Mouse (Mus musculus) stomach, embryonic 16.5 days (tissue): ENCODE data around the gene Gm5431. TPM values are rescaled to one million over a fixed set of nuclear protein-coding genes. Genes with fewer than 3 reads are reported as not detected.

ENCODE experiments used
- ATAC-seq: fragments of 200-750 bp; cut with Nextera tagmentation; 2 replicates; pipeline ENCODE4 v1.8.0; 2017; ENCODE audit warnings: moderate number of reproducible peaks, moderate TSS enrichment; ENCODE audit not compliant: insufficient read depth, low FRiP score
- H3K27ac ChIP-seq: fragments of 300-500 bp; sonication (generic); 2 replicates; pipeline ENCODE4 v1.5.1; 2014; ENCODE audit warnings: low read length
- H3K27me3 ChIP-seq: fragments of 300-500 bp; sonication (generic); 2 replicates; pipeline ENCODE4 v1.6.1; 2014; ENCODE audit warnings: low read length, control low read depth, mixed read lengths; ENCODE audit not compliant: control insufficient read depth, insufficient read depth
- H3K36me3 ChIP-seq: fragments of 300-500 bp; sonication (generic); 2 replicates; pipeline ENCODE4 v1.6.1; 2014; ENCODE audit warnings: low read length; ENCODE audit not compliant: control insufficient read depth, insufficient read depth
- H3K4me1 ChIP-seq: fragments of 300-500 bp; sonication (generic); 2 replicates; pipeline ENCODE4 v1.6.1; 2014; ENCODE audit warnings: low read length, control low read depth, mixed read lengths; ENCODE audit not compliant: control insufficient read depth, insufficient read depth
- H3K4me2 ChIP-seq: fragments of 300-500 bp; sonication (generic); 2 replicates; pipeline ENCODE4 v1.6.1; 2014; ENCODE audit warnings: low read depth, low read length, mixed read lengths
- H3K4me3 ChIP-seq: fragments of 300-500 bp; sonication (generic); replicated peaks from 2 replicates; pipeline ENCODE4 v1.5.1; 2014; ENCODE audit warnings: mild to moderate bottlenecking, low read length
- H3K9ac ChIP-seq: fragments of 300-500 bp; sonication (generic); 2 replicates; pipeline ENCODE4 v1.6.1; 2014; ENCODE audit warnings: low read length
- H3K9me3 ChIP-seq: fragments of 300-500 bp; sonication (generic); replicated peaks from 2 replicates; pipeline ENCODE4 v1.6.1; 2016; ENCODE audit warnings: low read length, control low read depth; ENCODE audit not compliant: control insufficient read depth
- WGBS: fragments of 180-500 bp; shearing (Covaris S2); extraction: QIAGEN DNeasy Blood & Tissue Kit; methylation state at CpG from one replicate; pipeline ENCODE4 v1.1.7; 2014; 5-methylcytosine and 5-hydroxymethylcytosine counted together
- polyA plus RNA-seq: library from polyadenylated mRNA; unstranded; fragments of >200 nt; fragmentation: Nextera tagmentation; extraction: Ambion mirVana; gene quantifications from 2 replicates; pipeline ENCODE4 v1.2.1, GENCODE M21; 2015

Gene Gm5431
- polyA plus RNA-seq, 1 experiment from 2014 or later = 0.36 TPM

DNA sequence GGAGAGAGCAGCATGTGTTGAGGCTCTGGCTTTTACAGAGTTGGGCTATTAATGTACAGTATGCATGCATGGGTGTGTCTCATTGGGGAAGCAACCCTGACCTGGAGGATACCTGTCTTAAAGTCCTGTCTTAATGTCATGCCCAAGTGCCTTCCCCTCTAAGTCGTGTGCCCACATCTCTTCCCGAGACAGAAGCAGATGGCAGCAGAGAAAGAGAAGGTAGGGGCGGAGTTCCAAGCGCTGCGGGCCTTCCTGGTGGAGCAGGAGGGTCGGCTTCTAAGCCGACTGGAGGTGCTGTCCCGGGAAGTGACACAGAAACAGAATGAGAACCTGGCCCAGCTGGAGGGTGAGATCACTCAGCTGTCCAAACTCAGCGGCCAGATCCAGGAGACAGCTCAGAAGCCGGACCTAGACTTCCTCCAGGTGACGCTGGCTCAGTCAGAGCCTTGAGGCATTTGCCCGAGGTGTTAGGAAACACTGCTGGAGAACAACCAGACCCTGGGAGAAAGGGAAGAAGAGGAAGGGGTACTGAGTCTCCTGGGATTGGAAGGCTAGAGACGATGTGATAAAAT is 56.7 kb downstream of the Gm5431 start:
- Histone ChIP-seq H3K9ac (peak overlapping the region; percentile 5; the same call in 1 of the 2 replicates), H3K27ac (no peak overlapping the region), H3K4me1 (no peaks in the 10 kb centered on the region), H3K4me3 (no peak overlapping the region), H3K36me3 (no peaks in the 10 kb centered on the region), H3K9me3 (no peaks in the 10 kb centered on the region), H3K4me2 (no peak overlapping the region), H3K27me3 (no peaks in the 10 kb centered on the region)
- WGBS = 26% methylated on average over 13 of the region's 13 CpGs
- no peak for ATAC-seq

DNA sequence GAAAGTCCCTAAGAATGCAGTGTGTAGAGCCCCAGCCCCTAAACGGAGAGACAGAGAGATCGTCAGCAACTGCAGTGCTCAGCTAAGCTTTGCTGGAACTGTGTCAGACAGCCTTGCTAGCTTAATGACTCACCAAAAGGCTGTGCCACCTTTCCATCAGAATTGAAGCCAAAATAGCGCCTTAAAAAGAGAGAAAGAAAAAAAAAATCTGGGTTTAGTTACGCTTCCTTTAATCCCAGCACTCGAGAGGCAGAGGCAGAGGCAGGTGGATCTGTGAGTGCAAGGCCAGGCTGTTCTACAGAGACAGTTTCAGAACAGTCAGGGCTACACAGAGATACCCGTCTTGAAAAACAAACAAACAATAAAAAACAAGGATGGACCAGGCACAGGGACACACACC is 57.7 kb downstream of the Gm5431 start:
- ATAC-seq = no peak
- WGBS = 47% methylated on average over 6 of the region's 6 CpGs
- no peaks in the 10 kb centered on the region for H3K4me1 ChIP-seq

DNA sequence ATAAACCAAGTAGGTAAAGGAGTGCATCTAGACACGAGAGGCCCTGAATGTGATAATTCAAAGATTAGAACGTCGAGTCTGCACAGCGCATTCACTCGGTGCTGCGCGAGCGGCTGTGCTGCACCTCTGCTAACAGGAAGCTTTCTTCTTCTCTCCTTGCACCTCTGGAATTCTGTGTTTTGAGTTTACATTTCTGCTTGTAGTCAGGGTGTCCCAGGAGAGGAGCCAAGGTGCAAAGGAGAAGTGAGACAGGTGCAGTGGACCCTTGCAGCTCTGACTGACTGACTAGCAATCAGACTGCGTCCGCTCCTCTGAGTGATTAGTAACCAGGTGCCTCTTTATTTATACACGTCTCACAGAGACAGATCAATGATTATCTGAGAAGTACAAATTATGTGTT is 58.8 kb downstream of the Gm5431 start:
- Histone ChIP-seq H3K4me1 (no peaks in the 10 kb centered on the region; the same call in 1 of the 2 replicates), H3K27me3 (no peaks in the 10 kb centered on the region), H3K4me3 (no peak overlapping the region), H3K9me3 (no peaks in the 10 kb centered on the region), H3K27ac (no peak overlapping the region), H3K9ac (no peak overlapping the region), H3K36me3 (no peaks in the 10 kb centered on the region), H3K4me2 (no peak overlapping the region)
- 62% methylated on average over 11 of the region's 11 CpGs for WGBS
- no peak for ATAC-seq

More for the DNA sequence above, 57.7 kb downstream of the Gm5431 start:
- H3K4me2 ChIP-seq = no peak overlapping the region
- H3K9me3 ChIP-seq = no peaks in the 10 kb centered on the region
- no peak overlapping the region for H3K4me3 ChIP-seq
- no peak overlapping the region for H3K27ac ChIP-seq
- no peaks in the 10 kb centered on the region for H3K36me3 ChIP-seq
- no peak overlapping the region for H3K9ac ChIP-seq
- no peaks in the 10 kb centered on the region for H3K27me3 ChIP-seq

DNA sequence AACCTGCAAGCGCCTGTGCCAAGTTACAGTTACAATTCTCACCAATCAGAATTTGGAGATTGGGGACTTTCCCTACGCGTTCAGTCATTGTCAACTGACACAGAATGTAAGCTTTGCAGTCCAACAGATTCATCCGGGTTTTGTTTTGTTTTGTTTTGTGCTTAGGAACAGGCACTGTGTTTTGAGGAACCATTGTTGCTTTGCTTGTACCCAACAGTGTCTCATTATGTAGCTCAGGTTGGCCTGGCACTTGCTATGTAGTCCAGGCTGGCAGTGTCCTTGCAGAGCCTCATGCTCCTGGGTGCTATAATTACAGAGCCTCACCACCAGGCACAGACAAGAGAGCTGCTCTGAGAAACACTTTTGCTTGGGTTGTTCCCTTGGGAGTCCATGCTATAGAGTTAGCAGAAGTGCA is 59.6 kb downstream of the Gm5431 start:
- Histone ChIP-seq H3K36me3 (no peaks in the 10 kb centered on the region), H3K9me3 (no peaks in the 10 kb centered on the region), H3K9ac (no peak overlapping the region), H3K4me3 (no peak overlapping the region), H3K27me3 (no peaks in the 10 kb centered on the region), H3K27ac (no peak overlapping the region), H3K4me2 (no peak overlapping the region), H3K4me1 (no peaks in the 10 kb centered on the region; the same call in 1 of the 2 replicates)
- no peak for ATAC-seq
- 77% methylated on average over 4 of the region's 4 CpGs for WGBS

DNA sequence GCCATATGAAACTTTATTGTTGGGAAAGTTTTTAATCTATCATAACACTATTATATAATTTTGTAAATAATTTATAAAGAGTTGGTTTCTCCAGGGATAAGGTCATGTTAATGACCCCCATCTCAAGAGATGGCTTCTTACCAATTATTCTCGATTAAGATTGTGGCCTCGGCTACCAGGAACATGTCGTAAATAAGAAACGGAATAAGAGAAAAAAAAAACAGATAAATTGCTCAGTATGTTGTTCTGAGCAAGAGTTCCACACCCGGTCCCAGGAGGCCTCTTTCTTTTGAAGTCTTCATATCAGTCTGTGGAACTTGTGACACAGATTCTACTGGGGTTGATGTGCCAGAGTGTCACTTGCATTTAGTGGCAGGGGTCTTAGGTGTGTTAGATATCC is 60.8 kb downstream of the Gm5431 start:
- no peak overlapping the region for H3K4me2 ChIP-seq
- no peaks in the 10 kb centered on the region for H3K36me3 ChIP-seq
- no peak overlapping the region for H3K27ac ChIP-seq
- ATAC-seq = no peak
- H3K27me3 ChIP-seq = no peaks in the 10 kb centered on the region
- H3K9me3 ChIP-seq = no peaks in the 10 kb centered on the region
- H3K9ac ChIP-seq = no peak overlapping the region
- WGBS = 79% methylated on average over 5 of the region's 5 CpGs
- peaks cover 3% of the 10 kb centered on the region; the same call in 1 of the 2 replicates for H3K4me1 ChIP-seq
- H3K4me3 ChIP-seq = no peak overlapping the region

DNA sequence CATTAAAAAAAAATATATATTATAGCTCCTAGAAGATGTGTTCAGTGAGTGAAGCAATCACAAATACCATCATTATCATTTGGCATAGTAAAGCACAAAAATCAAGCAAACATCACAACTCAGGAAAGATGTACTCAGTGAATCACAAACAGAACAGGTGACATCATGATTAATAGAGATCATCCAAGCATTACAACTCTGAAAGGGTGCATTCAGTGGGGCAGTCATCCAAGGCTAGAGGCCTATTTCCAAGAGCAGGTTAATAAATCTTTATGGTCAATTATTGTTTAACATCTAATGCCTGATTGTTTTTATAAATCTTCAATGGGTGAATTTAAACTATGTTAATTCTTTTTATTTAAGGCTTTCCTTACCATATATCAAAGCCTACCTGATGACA is 61.2 kb downstream of the Gm5431 start:
- H3K4me1 ChIP-seq = peaks cover 3% of the 10 kb centered on the region; the same call in 1 of the 2 replicates
- H3K9me3 ChIP-seq = no peaks in the 10 kb centered on the region

DNA sequence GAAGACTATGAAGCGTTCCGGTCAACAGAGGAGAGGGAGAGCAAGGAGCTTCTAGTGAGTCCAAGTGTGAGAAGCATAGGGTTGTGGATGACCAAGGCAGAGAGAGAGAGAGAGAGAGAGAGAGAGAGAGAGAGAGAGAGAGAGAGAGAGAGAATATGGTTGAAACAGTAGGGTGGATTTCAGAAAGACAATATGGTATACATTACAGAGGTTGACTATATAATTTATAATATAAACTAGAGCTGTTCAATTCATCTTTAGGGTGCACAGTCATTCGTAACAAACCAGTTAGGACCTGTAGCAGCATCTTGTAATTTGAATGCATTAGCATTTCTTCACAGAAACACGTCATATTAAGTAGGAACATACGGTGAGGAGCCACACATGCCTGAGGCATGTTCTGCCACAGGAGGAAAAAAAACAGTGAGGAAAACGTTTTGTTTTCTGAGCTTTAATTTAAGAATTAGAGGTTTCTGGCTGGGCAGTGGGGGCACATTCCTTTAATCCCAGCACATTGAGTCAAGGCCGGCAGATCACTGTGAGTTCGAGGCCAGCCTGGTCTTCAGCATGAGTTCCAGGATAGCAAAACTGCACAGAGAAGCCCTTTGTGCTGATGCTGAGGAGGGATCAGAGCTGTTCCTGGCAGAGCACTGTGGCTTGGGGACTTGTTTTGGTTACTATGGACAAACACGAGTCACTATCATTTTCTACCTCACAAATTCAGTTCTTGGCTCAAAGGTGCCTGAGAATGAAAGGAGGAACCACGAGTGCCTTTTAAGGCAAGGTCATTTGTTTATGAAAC is 62.9 kb downstream of the Gm5431 start:
- Histone ChIP-seq H3K27me3 (no peaks in the 10 kb centered on the region), H3K36me3 (no peaks in the 10 kb centered on the region), H3K4me2 (peak overlapping the region; percentile 73), H3K9me3 (no peaks in the 10 kb centered on the region), H3K4me1 (peaks cover 3% of the 10 kb centered on the region; the same call in 1 of the 2 replicates), H3K4me3 (no peak overlapping the region), H3K27ac (no peak overlapping the region), H3K9ac (no peak overlapping the region)
- WGBS = 76% methylated on average over 10 of the region's 10 CpGs
- no peak for ATAC-seq

More for the DNA sequence above, 61.2 kb downstream of the Gm5431 start:
- no peak for ATAC-seq
- Histone ChIP-seq H3K36me3 (no peaks in the 10 kb centered on the region), H3K4me2 (no peak overlapping the region), H3K9ac (no peak overlapping the region), H3K27me3 (no peaks in the 10 kb centered on the region), H3K4me3 (no peak overlapping the region), H3K27ac (no peak overlapping the region)

DNA sequence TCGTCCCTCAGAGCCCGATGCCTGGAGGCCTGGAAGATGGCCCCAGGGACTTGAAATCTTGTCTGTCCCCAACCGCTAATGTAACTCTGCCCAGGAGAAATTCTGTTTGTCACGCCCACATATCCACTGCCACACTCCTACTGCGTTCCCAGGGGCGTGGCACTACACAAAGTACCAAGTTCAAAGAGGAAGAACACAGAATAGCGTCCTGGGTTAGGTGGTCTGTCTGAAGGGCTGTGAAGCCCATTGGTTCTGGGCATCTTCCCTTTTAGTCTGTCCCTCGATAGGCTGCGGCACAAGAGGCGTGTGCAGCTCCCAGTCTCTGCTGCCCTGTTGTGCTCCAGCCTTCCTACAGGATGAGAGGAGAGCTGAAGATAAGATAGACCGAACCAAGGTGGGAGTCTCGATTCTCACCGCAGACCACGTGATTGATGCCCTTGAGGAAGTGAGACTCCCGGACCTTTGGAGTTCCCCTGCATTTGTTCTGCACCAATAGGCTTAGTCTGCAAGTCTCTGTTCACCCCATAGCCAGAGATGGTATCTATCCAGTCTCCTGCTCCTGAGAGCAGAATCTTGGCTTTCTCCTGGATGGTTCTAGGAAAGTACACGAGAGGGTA is 63.7 kb downstream of the Gm5431 start:
- Histone ChIP-seq H3K4me1 (peaks cover 3% of the 10 kb centered on the region; the same call in 1 of the 2 replicates), H3K4me2 (peak overlapping the region; percentile 73), H3K9me3 (no peaks in the 10 kb centered on the region), H3K36me3 (no peaks in the 10 kb centered on the region), H3K27me3 (no peaks in the 10 kb centered on the region), H3K9ac (peak overlapping the region; percentile 83), H3K27ac (peak overlapping the region; percentile 63; the same call in 1 of the 2 replicates), H3K4me3 (peak overlapping the region; percentile 68)
- WGBS = 2% methylated on average over 16 of the region's 16 CpGs
- no peak for ATAC-seq
